Mouse (Mus musculus) spleen, adult 12 weeks (tissue): ENCODE measurements around the gene Npcd.
A peak's percentile ranks its signal among the peaks of the same experiment; 100 is the strongest.
"Not testable (repeated sequence)": the region's sequence is repeated elsewhere in the genome, so short reads cannot be mapped to it uniquely, and the experiment has no call there.

Experiments
- DNase-seq: peaks from one replicate; pipeline ENCODE4 v3.0.0; 2022; ENCODE audit warnings: low spot score

Gene Npcd

GRCm38 (mm10) chr15:79830388-79830787 lies 3.6 kb downstream of the Npcd start:
- DNase-seq = peak; percentile 63

GRCm38 (mm10) chr15:79829431-79829830 lies 4.6 kb downstream of the Npcd start:
- no peak for DNase-seq

GRCm38 (mm10) chr15:79828366-79829035 lies 5.5 kb downstream of the Npcd start:
- no peak for DNase-seq

GRCm38 (mm10) chr15:79827778-79828210 lies 6.2 kb downstream of the Npcd start:
- DNase-seq = no peak

GRCm38 (mm10) chr15:79827061-79827777 lies 6.8 kb downstream of the Npcd start:
- no peak for DNase-seq

GRCm38 (mm10) chr15:79826221-79826935 lies 7.7 kb downstream of the Npcd start:
- DNase-seq = no peak

GRCm38 (mm10) chr15:79825146-79825825 lies 8.8 kb downstream of the Npcd start:
- no peak for DNase-seq

GRCm38 (mm10) chr15:79823588-79824280 lies 10.3 kb downstream of the Npcd start:
- DNase-seq = peak; percentile 60

- peak; percentile 52 for DNase-seq
Observed at GRCm38 (mm10) chr15:79822265-79823199, 11.5 kb downstream of the Npcd start.

GRCm38 (mm10) chr15:79818325-79818724 lies 15.7 kb downstream of the Npcd start:
- no peak for DNase-seq

GRCm38 (mm10) chr15:79813666-79814258 lies 20.3 kb downstream of the Npcd start:
- DNase-seq = no peak

- DNase-seq = not testable (repeated sequence)
Observed at GRCm38 (mm10) chr15:79812840-79813239, 21.2 kb downstream of the Npcd start.

- DNase-seq = no peak
Observed at GRCm38 (mm10) chr15:79810997-79811396, 23.0 kb downstream of the Npcd start.

GRCm38 (mm10) chr15:79810061-79810460 lies 24.0 kb downstream of the Npcd start:
- no peak for DNase-seq

- DNase-seq = no peak
Observed at GRCm38 (mm10) chr15:79808658-79809057, 25.4 kb downstream of the Npcd start.

GRCm38 (mm10) chr15:79808114-79808513 lies 25.9 kb downstream of the Npcd start:
- DNase-seq = no peak

- no peak for DNase-seq
Observed at GRCm38 (mm10) chr15:79807050-79807449, 27.0 kb downstream of the Npcd start.

- no peak for DNase-seq
Observed at GRCm38 (mm10) chr15:79805246-79805645, 28.8 kb downstream of the Npcd start.

GRCm38 (mm10) chr15:79804352-79805071 lies 29.5 kb downstream of the Npcd start, which contains the start of gene Nptxr:
Nptxr (minus strand) TSS chr15:79804766.
- DNase-seq = no peak
